Mouse (Mus musculus): ENCODE data around the gene Hoxa4. TPM values are rescaled to one million over a fixed set of nuclear protein-coding genes. Genes with fewer than 3 reads are reported as not detected.

The Hoxa4 gene
- polyA plus RNA-seq, 1 experiment from 2014 or later: 1.6 TPM

GRCm38 (mm10) chr6:52205638-52206621, 14.4 kb upstream of the Hoxa4 start:
- Histone ChIP-seq H3K36me3 (ENCODE audit: control insufficient read depth, insufficient read depth, low read length) (peaks cover 46% of the 10 kb centered on the region), H3K4me2 (ENCODE audit: low read depth, low read length) (peak overlapping the region; percentile 99), H3K27me3 (ENCODE audit: control insufficient read depth, insufficient read depth, low read length) (no peaks in the 10 kb centered on the region), H3K4me3 (ENCODE audit: low read depth, low read length) (peak overlapping the region; percentile 88), H3K27ac (ENCODE audit: low read depth, low read length) (peak overlapping the region; percentile 92), H3K4me1 (ENCODE audit: control insufficient read depth, insufficient read depth, low read length) (peaks cover 80% of the 10 kb centered on the region), H3K9ac (replicated peaks; ENCODE audit: low read depth, low read length) (peak overlapping the region; percentile 98), H3K9me3 (ENCODE audit: control insufficient read depth, low read length) (no peaks in the 10 kb centered on the region)
- 2% methylated on average over 55 of the region's 55 CpGs for WGBS
- no peak for ATAC-seq (ENCODE audit: low read depth)

- ATAC-seq (ENCODE audit: low read depth): no peak
- Histone ChIP-seq H3K4me1 (ENCODE audit: control insufficient read depth, insufficient read depth, low read length) (peaks cover 86% of the 10 kb centered on the region), H3K4me3 (ENCODE audit: low read depth, low read length) (peak overlapping the region; percentile 88), H3K27me3 (ENCODE audit: control insufficient read depth, insufficient read depth, low read length) (no peaks in the 10 kb centered on the region), H3K4me2 (ENCODE audit: low read depth, low read length) (peak overlapping the region; percentile 99), H3K27ac (ENCODE audit: low read depth, low read length) (peak overlapping the region; percentile 92), H3K36me3 (ENCODE audit: control insufficient read depth, insufficient read depth, low read length) (peaks cover 48% of the 10 kb centered on the region), H3K9ac (replicated peaks; ENCODE audit: low read depth, low read length) (peak overlapping the region; percentile 98), H3K9me3 (ENCODE audit: control insufficient read depth, low read length) (no peaks in the 10 kb centered on the region)
- WGBS: 3% methylated on average over 14 of the region's 14 CpGs
These were observed 13.7 kb upstream of the Hoxa4 start for GRCm38 (mm10) chr6:52205221-52205620.

DNA sequence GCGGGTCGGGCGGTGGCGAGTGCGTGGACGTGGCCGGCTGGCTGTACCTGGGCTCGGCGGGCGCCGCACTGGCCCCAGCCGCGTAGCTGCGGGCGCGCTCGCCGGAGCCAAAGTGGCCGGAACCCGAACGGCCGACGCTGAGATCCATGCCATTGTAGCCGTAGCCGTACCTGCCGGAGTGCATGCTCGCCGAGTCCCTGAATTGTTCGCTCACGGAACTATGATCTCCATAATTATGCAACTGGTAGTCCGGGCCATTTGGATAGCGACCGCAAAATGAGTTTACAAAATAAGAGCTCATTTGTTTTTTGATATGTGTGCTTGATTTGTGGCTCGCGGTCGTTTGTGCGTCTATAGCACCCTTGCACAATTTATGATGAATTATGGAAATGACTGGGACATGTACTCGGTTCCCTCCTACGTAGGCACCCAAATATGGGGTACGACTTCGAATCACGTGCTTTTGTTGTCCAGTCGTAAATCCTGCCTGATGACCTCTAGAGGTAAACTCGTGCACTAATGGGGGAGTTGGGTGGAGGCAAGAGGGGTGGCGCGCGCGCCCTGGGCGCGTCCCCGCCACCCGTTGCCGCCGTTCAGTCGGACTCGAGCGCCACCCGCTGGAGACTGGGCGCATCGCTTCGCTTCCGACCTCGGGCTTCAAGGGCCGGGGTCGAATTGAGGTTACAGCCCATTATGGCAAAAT, 12.6 kb upstream of the Hoxa4 start, which contains the start of gene Hoxa5:
Gene Hoxa5 (minus strand): TSS at position 538 of the 703 bp plus-strand sequence.
- peak within 1 kb of the TSS; percentile 88 for H3K4me3 ChIP-seq (ENCODE audit: low read depth, low read length)
- H3K27me3 ChIP-seq (ENCODE audit: control insufficient read depth, insufficient read depth, low read length): no peaks in the 10 kb centered on the region
- ATAC-seq (ENCODE audit: low read depth): 0 out of 2 replicates have a peak, but pooled peaks have one; percentile 36

DNA sequence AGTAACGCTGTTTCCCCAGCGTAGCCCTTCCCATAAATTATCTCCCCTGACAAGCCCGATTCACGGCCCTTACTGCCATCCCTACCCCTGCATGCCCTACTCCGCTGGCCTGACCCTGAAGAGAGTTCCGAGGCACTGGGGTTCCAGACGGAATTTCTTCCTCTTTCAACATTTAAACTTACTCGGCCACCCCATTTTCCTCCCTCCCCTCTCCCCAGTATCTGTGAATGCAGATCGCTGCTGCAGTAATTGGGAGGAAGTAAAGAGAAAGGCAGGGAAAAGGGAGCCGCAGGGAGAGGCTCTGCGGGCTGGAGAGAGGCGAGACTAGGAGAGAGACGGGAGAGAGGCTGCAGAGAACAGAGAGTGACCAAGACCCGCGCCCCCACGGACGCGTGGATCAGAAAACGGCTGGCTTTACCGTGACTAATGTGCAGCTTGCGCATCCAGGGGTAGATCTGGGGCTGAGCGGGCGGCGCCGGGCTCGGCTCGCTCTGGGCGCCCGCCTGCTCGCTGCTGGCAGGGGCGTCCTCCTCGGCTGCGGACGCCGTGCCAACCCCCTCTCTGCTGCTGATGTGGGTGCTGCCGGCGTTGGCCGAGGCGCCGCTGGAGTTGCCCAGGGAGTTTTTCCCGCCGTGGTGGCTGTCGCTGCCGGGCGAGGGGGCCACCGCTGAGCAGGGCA, 12.0 kb upstream of the Hoxa4 start:
- H3K4me1 ChIP-seq (ENCODE audit: control insufficient read depth, insufficient read depth, low read length): peaks cover 80% of the 10 kb centered on the region
- H3K36me3 ChIP-seq (ENCODE audit: control insufficient read depth, insufficient read depth, low read length): peaks cover 48% of the 10 kb centered on the region
- H3K4me2 ChIP-seq (ENCODE audit: low read depth, low read length): peak overlapping the region; percentile 99
- H3K9ac ChIP-seq (replicated peaks; ENCODE audit: low read depth, low read length): peak overlapping the region; percentile 98
- H3K27ac ChIP-seq (ENCODE audit: low read depth, low read length): peak overlapping the region; percentile 92
- no peak; the same call in 1 of the 2 replicates for ATAC-seq (ENCODE audit: low read depth)
- no peaks in the 10 kb centered on the region for H3K9me3 ChIP-seq (ENCODE audit: control insufficient read depth, low read length)
- H3K4me3 ChIP-seq (ENCODE audit: low read depth, low read length): peak overlapping the region; percentile 88
- under 1% methylated on average over 46 of the region's 46 CpGs for WGBS
- H3K27me3 ChIP-seq (ENCODE audit: control insufficient read depth, insufficient read depth, low read length): no peaks in the 10 kb centered on the region

More for the DNA sequence above, 12.6 kb upstream of the Hoxa4 start, which contains the start of gene Hoxa5:
- under 1% methylated on average over 65 of the region's 65 CpGs for WGBS
- H3K4me1 ChIP-seq (ENCODE audit: control insufficient read depth, insufficient read depth, low read length): peaks cover 84% of the 10 kb centered on the region
- peak within 1 kb of the TSS; percentile 92 for H3K27ac ChIP-seq (ENCODE audit: low read depth, low read length)
- H3K9ac ChIP-seq (replicated peaks; ENCODE audit: low read depth, low read length): peak within 1 kb of the TSS; percentile 98
- H3K4me2 ChIP-seq (ENCODE audit: low read depth, low read length): peak within 1 kb of the TSS; percentile 99
- H3K36me3 ChIP-seq (ENCODE audit: control insufficient read depth, insufficient read depth, low read length): peaks cover 48% of the 10 kb centered on the region
- no peaks in the 10 kb centered on the region for H3K9me3 ChIP-seq (ENCODE audit: control insufficient read depth, low read length)

DNA sequence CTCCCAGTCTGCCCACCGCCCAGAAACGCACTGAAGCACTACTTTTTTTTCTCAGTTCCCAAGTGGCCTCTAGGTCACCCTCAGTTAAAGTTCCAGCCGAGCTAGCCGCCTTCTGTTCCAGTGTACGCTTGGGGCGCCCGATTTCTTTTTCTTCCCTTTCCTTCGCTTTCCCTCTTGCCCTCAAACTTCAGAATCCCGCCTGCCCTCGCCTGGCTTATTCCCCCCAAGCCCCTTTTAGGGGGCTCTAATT, 11.5 kb upstream of the Hoxa4 start:
- H3K27ac ChIP-seq (ENCODE audit: low read depth, low read length): peak overlapping the region; percentile 92
- peak overlapping the region; percentile 88 for H3K4me3 ChIP-seq (ENCODE audit: low read depth, low read length)
- peaks cover 48% of the 10 kb centered on the region for H3K36me3 ChIP-seq (ENCODE audit: control insufficient read depth, insufficient read depth, low read length)
- no peak for ATAC-seq (ENCODE audit: low read depth)
- no peaks in the 10 kb centered on the region for H3K27me3 ChIP-seq (ENCODE audit: control insufficient read depth, insufficient read depth, low read length)
- no peaks in the 10 kb centered on the region for H3K9me3 ChIP-seq (ENCODE audit: control insufficient read depth, low read length)
- peak overlapping the region; percentile 98 for H3K9ac ChIP-seq (replicated peaks; ENCODE audit: low read depth, low read length)
- peaks cover 82% of the 10 kb centered on the region for H3K4me1 ChIP-seq (ENCODE audit: control insufficient read depth, insufficient read depth, low read length)
- H3K4me2 ChIP-seq (ENCODE audit: low read depth, low read length): peak overlapping the region; percentile 99
- WGBS: 3% methylated on average over 10 of the region's 10 CpGs

DNA sequence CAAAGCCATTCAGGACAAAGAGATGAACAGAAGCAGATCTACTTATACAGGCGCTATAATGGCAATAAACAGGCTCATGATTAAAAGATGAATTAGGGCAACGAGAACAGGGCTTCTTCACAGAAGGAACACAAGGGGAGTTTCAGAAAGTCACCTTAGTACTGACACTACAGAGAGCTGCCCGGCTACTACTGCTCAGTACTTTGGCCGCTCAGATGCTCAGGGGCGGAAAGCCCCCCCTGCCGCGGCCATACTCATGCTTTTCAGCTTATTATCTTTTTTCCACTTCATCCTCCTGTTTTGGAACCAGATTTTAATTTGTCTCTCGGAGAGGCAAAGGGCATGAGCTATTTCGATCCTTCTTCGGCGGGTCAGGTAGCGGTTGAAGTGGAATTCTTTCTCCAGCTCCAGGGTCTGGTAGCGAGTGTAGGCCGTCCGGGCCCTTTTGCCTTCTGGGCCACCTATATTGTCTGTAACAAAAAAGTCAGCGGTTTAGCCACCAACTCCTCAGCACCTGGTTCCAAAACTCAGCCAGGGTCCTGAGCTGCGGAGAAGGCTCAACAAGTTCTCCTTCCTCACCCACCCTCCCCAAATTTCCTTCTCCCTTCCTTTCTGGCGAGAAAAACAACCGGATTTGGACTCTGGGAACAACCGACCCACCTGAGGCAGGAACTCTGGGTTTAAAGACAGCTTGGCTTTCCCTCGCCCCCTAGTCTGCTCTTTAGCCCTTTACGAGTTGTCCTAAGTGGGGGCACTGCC, 11.0 kb upstream of the Hoxa4 start:
- Histone ChIP-seq H3K9ac (replicated peaks; ENCODE audit: low read depth, low read length) (peak overlapping the region; percentile 98), H3K27me3 (ENCODE audit: control insufficient read depth, insufficient read depth, low read length) (no peaks in the 10 kb centered on the region), H3K4me1 (ENCODE audit: control insufficient read depth, insufficient read depth, low read length) (peaks cover 84% of the 10 kb centered on the region), H3K27ac (ENCODE audit: low read depth, low read length) (peak overlapping the region; percentile 92), H3K9me3 (ENCODE audit: control insufficient read depth, low read length) (no peaks in the 10 kb centered on the region), H3K4me3 (ENCODE audit: low read depth, low read length) (peak overlapping the region; percentile 88), H3K4me2 (ENCODE audit: low read depth, low read length) (peak overlapping the region; percentile 99), H3K36me3 (ENCODE audit: control insufficient read depth, insufficient read depth, low read length) (peaks cover 48% of the 10 kb centered on the region)
- ATAC-seq (ENCODE audit: low read depth): no peak
- 6% methylated on average over 22 of the region's 22 CpGs for WGBS

- peak overlapping the region; percentile 99 for H3K4me2 ChIP-seq (ENCODE audit: low read depth, low read length)
- peak overlapping the region; percentile 35 for H3K27ac ChIP-seq (ENCODE audit: low read depth, low read length)
- no peaks in the 10 kb centered on the region for H3K27me3 ChIP-seq (ENCODE audit: control insufficient read depth, insufficient read depth, low read length)
- peaks cover 84% of the 10 kb centered on the region for H3K4me1 ChIP-seq (ENCODE audit: control insufficient read depth, insufficient read depth, low read length)
- no peaks in the 10 kb centered on the region for H3K9me3 ChIP-seq (ENCODE audit: control insufficient read depth, low read length)
- H3K4me3 ChIP-seq (ENCODE audit: low read depth, low read length): peak overlapping the region; percentile 11; the same call in 1 of the 2 replicates
- WGBS: 0% methylated on average over 1 of the region's 1 CpGs
- no peak overlapping the region for H3K9ac ChIP-seq (replicated peaks; ENCODE audit: low read depth, low read length)
- peaks cover 43% of the 10 kb centered on the region for H3K36me3 ChIP-seq (ENCODE audit: control insufficient read depth, insufficient read depth, low read length)
- ATAC-seq (ENCODE audit: low read depth): no peak
These were observed 9.7 kb upstream of the Hoxa4 start for GRCm38 (mm10) chr6:52201269-52201668.

GRCm38 (mm10) chr6:52200751-52201250, 9.2 kb upstream of the Hoxa4 start:
- H3K9ac ChIP-seq (replicated peaks; ENCODE audit: low read depth, low read length): no peak overlapping the region; the same call in 1 of the 2 replicates
- peak overlapping the region; percentile 35 for H3K27ac ChIP-seq (ENCODE audit: low read depth, low read length)
- peak overlapping the region; percentile 99 for H3K4me2 ChIP-seq (ENCODE audit: low read depth, low read length)
- peaks cover 84% of the 10 kb centered on the region for H3K4me1 ChIP-seq (ENCODE audit: control insufficient read depth, insufficient read depth, low read length)
- peaks cover 39% of the 10 kb centered on the region for H3K36me3 ChIP-seq (ENCODE audit: control insufficient read depth, insufficient read depth, low read length)
- H3K27me3 ChIP-seq (ENCODE audit: control insufficient read depth, insufficient read depth, low read length): no peaks in the 10 kb centered on the region
- 9% methylated on average over 10 of the region's 10 CpGs for WGBS
- H3K9me3 ChIP-seq (ENCODE audit: control insufficient read depth, low read length): no peaks in the 10 kb centered on the region
- H3K4me3 ChIP-seq (ENCODE audit: low read depth, low read length): peak overlapping the region; percentile 11; the same call in 1 of the 2 replicates
- no peak for ATAC-seq (ENCODE audit: low read depth)

Data from neural tube, embryonic 14.5 days (tissue).